Mouse (Mus musculus) G1E (cell line): ENCODE results near the gene Fsip1.

Source experiments
- CTCF ChIP-seq: IDR thresholded peaks from 2 replicates; pipeline ENCODE4 v1.5.1; 2012; ENCODE audit warnings: low read depth, low read length, inconsistent platforms, mixed read lengths
- GATA1 ChIP-seq: IDR thresholded peaks from 2 replicates; pipeline ENCODE4 v1.6.1; 2012; ENCODE audit warnings: borderline replicate concordance, low read length, inconsistent platforms, mixed read lengths
- POLR2AphosphoS5 ChIP-seq: IDR thresholded peaks from 2 replicates; pipeline ENCODE4 v1.6.1; 2012; ENCODE audit warnings: low read depth, low read length, inconsistent platforms; ENCODE audit not compliant: insufficient replicate concordance
- TAL1 ChIP-seq: conservative IDR thresholded peaks from 2 replicates; pipeline ENCODE4 v1.6.1; 2012; ENCODE audit warnings: low read depth, low read length, inconsistent platforms, mixed read lengths

- TF ChIP-seq POLR2AphosphoS5 (no peak), CTCF (no peak), TAL1 (no peak), GATA1 (no peak)
Observed at GRCm38 (mm10) chr2:118112438-118112837, 144.3 kb downstream of the Fsip1 start.
